Mouse (Mus musculus) ES-Bruce4 (cell line): ENCODE data around the gene Usp28. TPM values are rescaled to one million over a fixed set of nuclear protein-coding genes. Genes with fewer than 3 reads are reported as not detected.
A peak's percentile ranks its signal among the peaks of the same experiment; 100 is the strongest.

Experiments used
- H3K27ac ChIP-seq: 2 replicates; pipeline ENCODE4 v1.5.1; 2012; ENCODE audit warnings: low read length, inconsistent platforms; ENCODE audit not compliant: insufficient read depth
- H3K27me3 ChIP-seq: 2 replicates; pipeline ENCODE4 v1.6.1; 2012; ENCODE audit warnings: mild to moderate bottlenecking, low read length, inconsistent platforms; ENCODE audit not compliant: control insufficient read depth, poor library complexity, insufficient read depth, severe bottlenecking
- H3K36me3 ChIP-seq: 2 replicates; pipeline ENCODE4 v1.6.1; 2012; ENCODE audit warnings: inconsistent platforms, mild to moderate bottlenecking, low read length, moderate library complexity; ENCODE audit not compliant: control insufficient read depth, poor library complexity, insufficient read depth, severe bottlenecking
- H3K4me1 ChIP-seq: one replicate; pipeline ENCODE4 v1.8.1; 2011; ENCODE audit warnings: low read length; ENCODE audit not compliant: control insufficient read depth, insufficient read depth
- H3K4me3 ChIP-seq: 2 replicates; pipeline ENCODE4 v1.5.1; 2011; ENCODE audit warnings: low read depth, mild to moderate bottlenecking, low read length
- H3K9ac ChIP-seq: 2 replicates; pipeline ENCODE4 v1.6.1; 2012; ENCODE audit warnings: low read depth, mild to moderate bottlenecking, inconsistent platforms; ENCODE audit not compliant: poor library complexity, severe bottlenecking
- H3K9me3 ChIP-seq: replicated peaks from 2 replicates; pipeline ENCODE4 v1.6.1; 2012; ENCODE audit warnings: mild to moderate bottlenecking, low read length, inconsistent platforms; ENCODE audit not compliant: control insufficient read depth, poor library complexity, insufficient read depth, severe bottlenecking
- CTCF ChIP-seq: IDR thresholded peaks from one replicate; pipeline ENCODE4 v1.8.1; 2011; ENCODE audit warnings: low read depth, low read length
- EP300 ChIP-seq: IDR thresholded peaks from 2 replicates; pipeline ENCODE4 v1.6.1; 2011; ENCODE audit warnings: low read depth, low read length; ENCODE audit not compliant: insufficient read depth
- POLR2A ChIP-seq: IDR thresholded peaks from one replicate; pipeline ENCODE4 v1.8.1; 2011; ENCODE audit warnings: low read length; ENCODE audit not compliant: insufficient read depth
- polyA plus RNA-seq: library from polyadenylated mRNA; stranded (reverse); fragments of >200 nt; gene quantifications from 2 replicates; pipeline ENCODE4 v1.2.4, GENCODE M21; 2011; ENCODE audit warnings: low read depth; ENCODE audit not compliant: missing spikeins, insufficient read depth, insufficient read length

The Usp28 gene
- 134 and 157 TPM in 2 replicates for polyA plus RNA-seq

DNA sequence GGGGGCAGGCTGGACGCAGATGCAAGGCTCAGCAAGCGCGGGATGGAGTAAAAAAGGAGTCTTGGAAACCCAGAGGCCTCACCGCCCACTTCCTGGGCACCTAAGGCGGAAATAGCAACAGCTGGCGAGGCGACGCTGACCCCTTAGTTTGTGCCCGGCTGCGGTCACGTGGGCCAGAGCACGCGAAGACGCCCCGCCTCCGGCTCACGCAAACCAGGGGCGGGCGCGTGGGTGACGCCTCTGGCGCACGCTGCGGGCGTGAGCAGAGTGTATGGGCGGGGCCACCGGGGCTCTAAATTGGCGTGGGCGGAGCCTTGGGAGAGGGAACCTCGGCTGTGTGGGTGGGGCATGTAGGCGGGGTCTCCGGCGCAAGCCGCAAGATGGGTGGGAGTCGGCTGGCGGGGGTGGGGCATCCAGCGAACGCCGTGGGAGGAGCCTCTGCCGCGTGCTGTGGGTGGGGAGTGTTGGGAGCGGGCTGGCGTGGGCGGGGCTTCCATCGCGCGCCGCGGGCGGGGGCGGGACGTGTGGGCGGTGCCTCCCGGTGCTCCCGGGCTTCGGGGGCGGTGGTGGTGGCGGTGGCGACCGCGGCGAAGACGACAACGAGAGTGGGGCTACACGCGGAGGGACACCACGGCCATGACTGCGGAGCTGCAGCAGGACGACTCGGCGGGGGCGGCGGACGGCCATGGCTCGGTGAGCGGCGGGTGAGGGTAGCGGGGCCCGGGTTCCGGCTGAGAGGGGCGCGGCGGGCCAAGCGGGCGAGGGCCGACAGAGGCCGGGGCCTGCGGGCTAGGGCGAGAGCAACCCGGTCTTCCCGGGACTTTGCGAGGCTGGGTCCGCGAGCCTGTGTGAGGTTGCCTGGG is at the start of gene Usp28:
Usp28 (plus strand) TSS at position 531 of the 863 bp plus-strand sequence.
- H3K4me3 ChIP-seq = peak within 1 kb of the TSS; percentile 88
- TF ChIP-seq POLR2A = peak; percentile 64
- TF ChIP-seq CTCF = no peak
- TF ChIP-seq EP300 = 0 out of 2 replicates have a peak, but pooled peaks have one; percentile 2
- H3K27ac ChIP-seq = peak within 1 kb of the TSS; percentile 27
- H3K9me3 ChIP-seq = no peaks in the 10 kb centered on the region; the same call in 1 of the 2 replicates
- H3K27me3 ChIP-seq = no peaks in the 10 kb centered on the region
- peak within 1 kb of the TSS; percentile 87 for H3K9ac ChIP-seq
- H3K36me3 ChIP-seq = no peaks in the 10 kb centered on the region
- no peaks in the 10 kb centered on the region for H3K4me1 ChIP-seq

DNA sequence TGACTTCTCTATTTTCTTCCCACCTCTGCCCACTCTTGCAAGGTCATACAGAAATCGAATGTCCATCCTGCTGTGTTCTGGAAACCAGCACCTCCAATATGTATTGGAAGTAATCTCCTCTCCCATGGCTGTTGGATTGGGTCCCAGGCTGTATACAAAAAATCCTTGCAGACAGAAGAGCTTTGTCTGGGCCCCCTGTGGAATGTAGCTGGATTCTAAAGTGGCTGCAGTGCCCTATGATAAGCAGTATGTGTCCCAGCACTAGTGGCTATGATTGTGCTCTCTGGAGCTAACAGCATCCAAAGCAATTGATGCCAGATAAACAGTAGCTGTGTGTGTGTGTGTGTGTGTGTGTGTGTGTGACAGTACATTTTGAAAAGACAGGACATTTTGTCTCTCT is 42.8 kb upstream of the Usp28 start:
- Histone ChIP-seq H3K9me3 (no peaks in the 10 kb centered on the region), H3K4me1 (no peaks in the 10 kb centered on the region), H3K4me3 (no peak overlapping the region), H3K36me3 (no peaks in the 10 kb centered on the region), H3K27ac (no peak overlapping the region), H3K27me3 (peaks cover 2% of the 10 kb centered on the region; the same call in 1 of the 2 replicates), H3K9ac (no peak overlapping the region)
- TF ChIP-seq CTCF (no peak), EP300 (no peak), POLR2A (no peak)

DNA sequence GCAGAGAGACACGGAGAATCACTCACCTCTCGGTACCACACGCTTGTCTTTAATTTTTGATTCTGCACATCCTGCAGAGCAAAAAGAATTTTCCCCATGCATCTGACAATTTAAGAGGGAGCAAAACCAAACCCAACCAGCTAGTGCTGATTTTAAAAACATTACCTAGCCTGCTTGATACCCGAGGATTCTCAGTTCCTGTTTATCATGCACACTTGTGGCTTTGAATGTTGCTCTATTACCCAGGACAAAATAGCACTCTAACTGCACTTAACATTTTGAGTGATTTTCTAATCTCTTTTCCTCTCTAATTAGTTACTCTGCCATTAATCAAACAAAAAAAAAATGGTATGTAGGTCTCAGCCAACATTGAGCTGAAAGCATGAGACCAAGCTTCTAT is 37.6 kb upstream of the Usp28 start:
- H3K4me3 ChIP-seq = no peak overlapping the region
- H3K9me3 ChIP-seq = no peaks in the 10 kb centered on the region
- no peaks in the 10 kb centered on the region for H3K27me3 ChIP-seq
- H3K36me3 ChIP-seq = no peaks in the 10 kb centered on the region
- no peak overlapping the region for H3K9ac ChIP-seq
- H3K4me1 ChIP-seq = no peaks in the 10 kb centered on the region
- H3K27ac ChIP-seq = no peak overlapping the region
- TF ChIP-seq EP300 (no peak), POLR2A (no peak), CTCF (no peak)

DNA sequence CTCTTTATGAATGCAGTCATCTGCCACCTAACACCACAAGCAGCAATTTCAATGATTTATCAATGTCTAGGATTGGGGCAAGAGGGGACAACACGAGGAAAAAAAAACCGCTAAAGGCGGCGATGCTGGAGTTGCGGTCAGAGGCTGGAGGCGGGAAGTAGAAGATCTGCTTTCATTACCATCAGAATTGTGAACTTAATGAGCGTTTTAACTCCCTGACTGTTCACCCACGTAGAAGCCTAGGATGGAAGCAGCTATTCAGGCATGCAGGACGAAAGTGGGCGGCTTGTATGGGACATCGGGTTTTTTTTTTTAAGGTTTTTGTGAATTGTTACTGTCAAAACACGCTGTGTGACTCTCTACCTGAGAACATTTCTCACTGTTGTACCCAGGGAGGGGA is 23.9 kb upstream of the Usp28 start:
- Histone ChIP-seq H3K9me3 (no peaks in the 10 kb centered on the region), H3K27me3 (peaks cover 2% of the 10 kb centered on the region), H3K4me3 (no peak overlapping the region), H3K36me3 (no peaks in the 10 kb centered on the region), H3K27ac (no peak overlapping the region), H3K9ac (no peak overlapping the region), H3K4me1 (no peaks in the 10 kb centered on the region)
- TF ChIP-seq EP300 (no peak), POLR2A (no peak), CTCF (no peak)

DNA sequence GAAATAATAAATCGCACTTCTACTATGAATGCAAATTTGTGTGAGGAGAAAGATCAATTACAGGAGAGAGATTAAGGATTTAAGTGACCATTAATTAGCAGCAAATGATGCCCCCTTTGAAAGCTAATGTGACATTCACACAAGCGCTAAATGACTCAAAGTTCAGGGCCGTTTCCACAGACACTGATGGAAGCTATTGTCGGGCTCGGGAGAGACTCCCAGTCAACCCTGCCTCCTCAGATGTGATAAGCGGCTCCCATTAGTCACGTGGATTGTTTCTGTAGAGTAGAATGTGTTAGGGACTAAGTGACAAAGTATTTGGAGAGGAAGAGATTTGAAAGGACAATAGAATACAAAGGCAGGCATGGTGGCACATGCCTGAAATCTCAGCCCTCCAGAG is 23.0 kb upstream of the Usp28 start:
- TF ChIP-seq EP300 (no peak), POLR2A (no peak), CTCF (no peak)
- H3K9me3 ChIP-seq = no peaks in the 10 kb centered on the region
- H3K9ac ChIP-seq = no peak overlapping the region
- peaks cover 2% of the 10 kb centered on the region for H3K27me3 ChIP-seq
- no peaks in the 10 kb centered on the region for H3K4me1 ChIP-seq
- H3K4me3 ChIP-seq = no peak overlapping the region
- no peaks in the 10 kb centered on the region for H3K36me3 ChIP-seq
- no peak overlapping the region for H3K27ac ChIP-seq

DNA sequence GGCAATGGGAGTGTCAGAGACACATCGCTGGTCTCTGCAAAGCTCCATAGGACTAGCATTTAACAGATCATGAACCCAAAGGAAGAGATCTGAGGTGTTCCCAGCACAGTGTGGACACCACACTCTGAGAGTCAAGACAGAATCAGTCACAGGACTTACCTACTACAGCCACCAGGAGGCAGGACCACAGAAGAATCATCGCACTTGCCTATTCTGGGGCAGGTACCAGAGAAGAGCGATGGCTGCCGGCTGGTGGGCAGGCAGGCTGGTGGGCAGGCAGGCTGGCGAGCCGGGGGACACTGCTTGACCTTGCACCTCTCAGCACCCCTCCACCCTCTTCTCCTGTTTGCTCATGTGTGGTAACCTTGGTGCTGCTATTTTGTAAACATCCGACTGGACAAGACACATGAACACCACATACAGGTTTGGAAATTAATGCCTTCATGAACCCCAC is 20.6 kb upstream of the Usp28 start, which contains the start of gene Htr3b:
Htr3b (minus strand) TSS at position 404 of the 454 bp plus-strand sequence.
- Histone ChIP-seq H3K4me3 (no peak within 1 kb of the TSS), H3K27me3 (peaks cover 2% of the 10 kb centered on the region), H3K4me1 (no peaks in the 10 kb centered on the region), H3K36me3 (no peaks in the 10 kb centered on the region), H3K9ac (no peak within 1 kb of the TSS), H3K27ac (no peak within 1 kb of the TSS), H3K9me3 (no peaks in the 10 kb centered on the region)
- TF ChIP-seq EP300 (no peak), POLR2A (no peak), CTCF (peak; percentile 45)
